Mouse (Mus musculus) lung, embryonic 15.5 days (tissue): ENCODE measurements around the gene Tarbp1. TPM values are rescaled to one million over a fixed set of nuclear protein-coding genes. Genes with fewer than 3 reads are reported as not detected.
A peak's percentile ranks its signal among the peaks of the same experiment; 100 is the strongest.
"Not testable (repeated sequence)": the region's sequence is repeated elsewhere in the genome, so short reads cannot be mapped to it uniquely, and the experiment has no call there.

ENCODE experiments used
- ATAC-seq: fragments of 200-750 bp; cut with Nextera tagmentation; 2 replicates; pipeline ENCODE4 v1.8.0; 2017; ENCODE audit warnings: moderate number of reproducible peaks, borderline replicate concordance; ENCODE audit not compliant: low FRiP score, low TSS enrichment; ENCODE audit errors: extremely low read depth
- H3K27ac ChIP-seq: fragments of 300-500 bp; sonication (generic); 2 replicates; pipeline ENCODE4 v1.5.1; 2015; ENCODE audit warnings: moderate library complexity, mild to moderate bottlenecking, inconsistent platforms
- H3K27me3 ChIP-seq: fragments of 300-500 bp; sonication (generic); 2 replicates; pipeline ENCODE4 v1.6.1; 2015; ENCODE audit warnings: inconsistent platforms
- H3K36me3 ChIP-seq: fragments of 300-500 bp; sonication (generic); 2 replicates; pipeline ENCODE4 v1.6.1; 2015; ENCODE audit warnings: inconsistent platforms
- H3K4me1 ChIP-seq: fragments of 300-500 bp; sonication (generic); 2 replicates; pipeline ENCODE4 v1.6.1; 2015; ENCODE audit warnings: inconsistent platforms
- H3K4me2 ChIP-seq: fragments of 300-500 bp; sonication (generic); 2 replicates; pipeline ENCODE4 v1.6.1; 2015; ENCODE audit warnings: inconsistent platforms, mild to moderate bottlenecking, moderate library complexity
- H3K4me3 ChIP-seq: fragments of 300-500 bp; sonication (generic); 2 replicates; pipeline ENCODE4 v1.5.1; 2015; ENCODE audit warnings: mild to moderate bottlenecking, inconsistent platforms
- H3K9ac ChIP-seq: fragments of 300-500 bp; sonication (generic); 2 replicates; pipeline ENCODE4 v1.6.1; 2015; ENCODE audit warnings: inconsistent platforms
- H3K9me3 ChIP-seq: fragments of 300-500 bp; sonication (generic); 2 replicates; pipeline ENCODE4 v1.6.1; 2016; ENCODE audit warnings: inconsistent platforms
- WGBS: fragments of 180-500 bp; shearing (Covaris S2); methylation state at CpG from one replicate; pipeline ENCODE4 v1.1.7; 2015; 5-methylcytosine and 5-hydroxymethylcytosine counted together
- polyA plus RNA-seq: library from polyadenylated mRNA; unstranded; fragments of >200 nt; fragmentation: Nextera tagmentation; extraction: Ambion mirVana; gene quantifications from 2 replicates; pipeline ENCODE4 v1.2.1, GENCODE M21; 2015

Gene Tarbp1
- polyA plus RNA-seq, 1 experiment from 2014 or later, result 3.0 TPM

- Histone ChIP-seq H3K27me3 (no peaks in the 10 kb centered on the region), H3K27ac (no peak overlapping the region), H3K4me3 (no peak overlapping the region), H3K9me3 (no peaks in the 10 kb centered on the region), H3K9ac (no peak overlapping the region), H3K4me2 (no peak overlapping the region), H3K4me1 (no peaks in the 10 kb centered on the region), H3K36me3 (peaks cover 39% of the 10 kb centered on the region; the same call in 1 of the 2 replicates)
- no peak for ATAC-seq
- WGBS, result 80% methylated on average over 7 of the region's 7 CpGs
Observed at GRCm38 (mm10) chr8:126433827-126434226, 41.0 kb downstream of the Tarbp1 start.

- H3K36me3 ChIP-seq, result peaks cover 62% of the 10 kb centered on the region
- H3K27ac ChIP-seq, result no peak overlapping the region
- WGBS, result 90% methylated on average over 5 of the region's 5 CpGs
- no peak overlapping the region for H3K9ac ChIP-seq
- no peak overlapping the region for H3K4me2 ChIP-seq
- H3K9me3 ChIP-seq, result no peaks in the 10 kb centered on the region
- H3K27me3 ChIP-seq, result no peaks in the 10 kb centered on the region
- no peaks in the 10 kb centered on the region for H3K4me1 ChIP-seq
- ATAC-seq, result no peak
- no peak overlapping the region for H3K4me3 ChIP-seq
Observed at GRCm38 (mm10) chr8:126429635-126430034, 45.2 kb downstream of the Tarbp1 start.

DNA sequence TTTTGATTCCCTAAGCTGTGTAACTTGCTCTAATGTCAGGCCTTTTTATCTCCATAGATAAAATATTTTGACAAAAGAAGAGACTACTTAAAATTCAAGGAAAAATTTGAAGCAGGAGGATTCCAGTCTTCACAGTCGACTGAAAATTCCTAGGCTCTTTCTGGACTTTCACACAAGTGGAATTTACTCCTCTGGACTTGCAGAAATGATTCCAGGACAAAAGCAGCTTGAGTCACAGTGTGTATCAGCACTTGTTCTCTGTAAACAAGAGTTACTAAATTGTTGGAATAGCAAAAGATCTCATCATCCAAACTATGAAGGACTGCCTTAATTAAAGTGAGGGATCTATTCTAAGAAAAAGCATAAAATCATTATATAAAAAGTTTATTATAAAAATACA lies 49.9 kb downstream of the Tarbp1 start:
- Histone ChIP-seq H3K9ac (no peak overlapping the region), H3K27me3 (no peaks in the 10 kb centered on the region), H3K4me1 (peaks cover 15% of the 10 kb centered on the region), H3K27ac (no peak overlapping the region), H3K9me3 (no peaks in the 10 kb centered on the region), H3K4me3 (no peak overlapping the region), H3K4me2 (no peak overlapping the region), H3K36me3 (peaks cover 42% of the 10 kb centered on the region)
- ATAC-seq, result no peak
- 79% methylated on average over 1 of the region's 1 CpGs for WGBS

DNA sequence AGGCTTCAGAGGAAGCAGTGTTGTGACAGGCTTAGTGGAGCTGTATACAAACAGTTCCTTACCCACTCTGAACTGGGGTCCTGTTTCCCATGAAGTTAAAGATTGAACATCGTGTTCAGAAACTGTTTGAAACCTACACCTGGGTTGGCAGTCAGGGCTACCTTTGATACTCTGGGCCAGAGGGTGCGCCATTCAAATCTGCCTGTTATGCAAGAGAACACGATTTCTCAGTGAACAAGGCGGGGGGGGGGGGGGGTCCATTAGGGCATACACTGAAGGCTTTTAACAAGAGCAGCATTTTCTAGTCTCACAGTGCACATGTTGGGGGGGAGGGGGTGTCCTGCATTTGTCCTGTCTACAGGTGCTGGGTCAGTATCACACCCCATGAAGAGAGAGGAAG lies 50.7 kb downstream of the Tarbp1 start:
- no peak overlapping the region for H3K4me2 ChIP-seq
- no peaks in the 10 kb centered on the region for H3K9me3 ChIP-seq
- H3K4me1 ChIP-seq, result peaks cover 15% of the 10 kb centered on the region
- H3K9ac ChIP-seq, result no peak overlapping the region
- peaks cover 36% of the 10 kb centered on the region for H3K36me3 ChIP-seq
- H3K27ac ChIP-seq, result no peak overlapping the region
- ATAC-seq, result no peak
- H3K4me3 ChIP-seq, result no peak overlapping the region
- H3K27me3 ChIP-seq, result no peaks in the 10 kb centered on the region
- WGBS, result 76% methylated on average over 4 of the region's 4 CpGs

DNA sequence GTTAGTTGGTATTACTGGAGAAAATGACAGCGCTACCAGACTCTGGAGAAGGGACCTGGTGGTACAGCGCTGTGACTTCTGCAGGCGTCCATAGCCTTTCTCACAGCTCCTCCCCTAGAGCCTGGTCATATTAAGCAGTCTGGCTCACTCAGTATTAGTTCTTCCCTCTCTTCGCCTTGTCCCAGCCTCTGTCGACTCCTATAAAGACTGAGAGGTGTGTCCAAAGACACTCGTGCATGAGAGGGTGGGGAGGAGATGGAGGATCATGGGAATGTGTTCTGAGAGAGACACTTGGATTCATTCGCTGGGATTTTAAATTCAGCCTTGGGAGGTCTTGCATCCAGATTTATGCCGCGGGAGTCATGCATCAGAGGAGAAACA lies 52.0 kb downstream of the Tarbp1 start:
- WGBS, result 7% methylated on average over 9 of the region's 9 CpGs
- H3K4me2 ChIP-seq, result peak overlapping the region; percentile 77

DNA sequence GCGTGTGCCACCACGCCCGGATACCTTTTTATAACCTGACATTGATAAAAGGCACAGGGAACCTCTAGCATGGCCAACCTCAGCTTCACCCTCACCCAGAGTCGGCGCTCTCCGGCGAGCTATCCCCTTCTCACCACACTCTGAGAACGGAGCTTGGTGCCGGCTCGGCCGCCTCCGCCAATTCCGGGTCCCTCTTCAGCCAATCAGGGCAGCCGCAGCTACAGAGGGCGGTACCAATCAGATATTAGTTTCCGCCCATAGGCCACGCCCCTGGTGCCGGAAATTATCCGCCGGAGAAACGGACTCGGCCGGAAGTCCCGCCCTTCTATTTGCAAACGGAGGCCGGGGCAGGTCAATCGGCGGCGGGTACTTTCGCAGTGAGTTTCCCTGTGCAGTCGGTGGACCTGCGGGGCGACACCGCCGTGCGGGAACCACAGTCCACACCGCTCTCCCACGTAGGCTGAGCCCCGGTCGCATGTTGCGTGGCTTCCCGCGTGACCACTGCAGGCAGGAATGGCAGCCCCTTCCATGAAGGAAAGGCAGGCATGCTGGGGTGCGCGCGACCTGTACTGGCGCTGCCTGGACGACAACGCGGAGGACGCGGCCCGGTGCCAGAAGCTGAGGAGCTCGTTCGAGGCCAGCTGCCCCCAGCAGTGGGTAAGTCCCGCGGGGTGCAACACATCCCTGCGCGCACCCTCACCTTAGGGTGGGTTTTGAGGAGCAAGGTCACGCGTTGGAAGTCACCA lies 52.5 kb downstream of the Tarbp1 start, which contains the start of gene Coa6:
Gene Coa6 (plus strand): TSS at position 342 of the 746 bp plus-strand sequence.
- Histone ChIP-seq H3K27ac (peak within 1 kb of the TSS; percentile 60), H3K36me3 (peaks cover 18% of the 10 kb centered on the region), H3K4me2 (peak within 1 kb of the TSS; percentile 77), H3K9ac (peak within 1 kb of the TSS; percentile 89), H3K9me3 (no peaks in the 10 kb centered on the region), H3K27me3 (no peaks in the 10 kb centered on the region), H3K4me3 (peak within 1 kb of the TSS; percentile 83), H3K4me1 (peaks cover 15% of the 10 kb centered on the region)
- peak; percentile 98 for ATAC-seq
- WGBS, result under 1% methylated on average over 61 of the region's 61 CpGs

More for the DNA sequence above, 52.0 kb downstream of the Tarbp1 start:
- Histone ChIP-seq H3K27ac (peak overlapping the region; percentile 60), H3K36me3 (peaks cover 23% of the 10 kb centered on the region), H3K9me3 (no peaks in the 10 kb centered on the region), H3K9ac (peak overlapping the region; percentile 89), H3K4me3 (peak overlapping the region; percentile 83), H3K27me3 (no peaks in the 10 kb centered on the region), H3K4me1 (peaks cover 15% of the 10 kb centered on the region)
- peak; percentile 50; the same call in 1 of the 2 replicates for ATAC-seq

DNA sequence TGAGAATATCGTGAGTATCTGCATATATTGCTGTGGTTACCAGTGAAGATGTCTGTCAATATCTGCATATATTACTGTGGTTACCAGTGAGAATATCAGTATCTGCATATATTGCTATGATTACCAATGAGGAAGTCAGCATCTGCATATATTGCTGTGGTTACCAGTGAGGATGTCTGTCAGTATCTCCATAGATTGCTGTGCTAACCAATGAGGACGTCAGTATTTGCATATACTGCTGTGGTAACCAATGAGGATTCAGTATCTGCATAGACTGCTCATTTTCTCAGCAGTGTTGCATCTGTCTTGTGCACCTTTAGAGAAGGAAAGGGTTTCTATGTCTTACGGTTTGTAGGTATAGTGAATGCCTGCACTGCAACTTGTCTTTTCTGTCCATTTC lies 54.0 kb downstream of the Tarbp1 start:
- Histone ChIP-seq H3K4me1 (peaks cover 15% of the 10 kb centered on the region), H3K4me2 (no peak overlapping the region), H3K9ac (no peak overlapping the region), H3K36me3 (peaks cover 2% of the 10 kb centered on the region), H3K27ac (no peak overlapping the region), H3K27me3 (no peaks in the 10 kb centered on the region), H3K4me3 (no peak overlapping the region), H3K9me3 (no peaks in the 10 kb centered on the region)
- no peak for ATAC-seq
- 71% methylated on average over 3 of the region's 3 CpGs for WGBS

GRCm38 (mm10) chr8:126405030-126405429 lies 69.8 kb downstream of the Tarbp1 start:
- H3K4me3 ChIP-seq, result no peak overlapping the region
- WGBS, result 64% methylated on average over 4 of the region's 4 CpGs
- H3K9ac ChIP-seq, result no peak overlapping the region
- no peak overlapping the region for H3K4me2 ChIP-seq
- no peaks in the 10 kb centered on the region for H3K9me3 ChIP-seq
- H3K27ac ChIP-seq, result no peak overlapping the region
- no peak for ATAC-seq
- no peaks in the 10 kb centered on the region for H3K4me1 ChIP-seq
- no peaks in the 10 kb centered on the region for H3K27me3 ChIP-seq
- no peaks in the 10 kb centered on the region for H3K36me3 ChIP-seq

DNA sequence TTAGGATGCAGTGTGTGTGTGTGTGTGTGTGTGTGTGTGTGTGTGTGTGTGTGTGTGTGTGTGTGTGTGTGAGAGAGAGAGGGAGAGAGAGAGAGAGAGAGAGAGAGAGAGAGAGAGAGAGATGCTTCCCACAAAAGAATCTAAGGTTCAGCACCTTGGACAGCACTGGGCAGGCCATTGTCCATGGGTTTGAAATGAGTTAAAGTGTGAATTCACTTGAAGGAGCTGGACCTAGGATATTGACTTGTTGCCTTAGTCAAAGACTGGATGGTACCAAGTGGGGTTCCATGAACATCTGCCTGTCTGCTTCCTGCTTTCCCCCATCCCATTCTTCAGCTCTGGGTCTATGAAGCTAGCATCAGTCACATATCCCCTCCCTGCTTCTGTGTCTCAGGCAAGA lies 70.3 kb downstream of the Tarbp1 start:
- H3K9ac ChIP-seq, H3K4me2 ChIP-seq, ATAC-seq, H3K27me3 ChIP-seq, H3K9me3 ChIP-seq, H3K27ac ChIP-seq, H3K36me3 ChIP-seq, H3K4me1 ChIP-seq, H3K4me3 ChIP-seq: not testable (repeated sequence)

DNA sequence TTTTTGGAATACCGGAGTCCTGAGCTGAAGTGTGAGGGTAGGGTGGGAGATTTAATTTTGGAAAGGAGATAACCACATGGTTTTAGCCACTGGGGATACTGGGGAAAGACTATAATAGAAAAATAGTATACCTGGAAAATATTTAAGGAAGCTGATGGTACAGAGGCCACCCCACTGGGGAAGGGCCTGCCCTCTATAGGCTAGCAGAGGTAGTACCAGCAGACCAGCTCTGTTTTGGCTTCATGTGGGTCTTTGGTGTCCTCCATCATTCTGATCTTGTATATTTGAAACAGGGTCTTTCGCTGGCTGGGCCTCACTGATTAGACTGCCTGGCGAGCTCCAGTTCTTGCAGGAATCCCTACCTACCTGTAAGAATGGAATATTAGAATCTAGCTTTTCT lies 76.5 kb downstream of the Tarbp1 start:
- no peaks in the 10 kb centered on the region for H3K9me3 ChIP-seq
- no peak for ATAC-seq
- no peaks in the 10 kb centered on the region for H3K4me1 ChIP-seq
- WGBS, result 67% methylated on average over 3 of the region's 3 CpGs
- H3K4me3 ChIP-seq, result no peak overlapping the region
- H3K9ac ChIP-seq, result no peak overlapping the region
- no peaks in the 10 kb centered on the region for H3K36me3 ChIP-seq
- H3K27ac ChIP-seq, result no peak overlapping the region
- no peaks in the 10 kb centered on the region for H3K27me3 ChIP-seq
- H3K4me2 ChIP-seq, result no peak overlapping the region

- Histone ChIP-seq H3K27me3 (no peaks in the 10 kb centered on the region), H3K27ac (no peak overlapping the region), H3K36me3 (no peaks in the 10 kb centered on the region), H3K9ac (no peak overlapping the region), H3K4me2 (no peak overlapping the region), H3K9me3 (no peaks in the 10 kb centered on the region), H3K4me3 (no peak overlapping the region), H3K4me1 (no peaks in the 10 kb centered on the region)
- ATAC-seq, result no peak
- WGBS, result 72% methylated on average over 5 of the region's 5 CpGs
Observed at GRCm38 (mm10) chr8:126395917-126396316, 78.9 kb downstream of the Tarbp1 start.

DNA sequence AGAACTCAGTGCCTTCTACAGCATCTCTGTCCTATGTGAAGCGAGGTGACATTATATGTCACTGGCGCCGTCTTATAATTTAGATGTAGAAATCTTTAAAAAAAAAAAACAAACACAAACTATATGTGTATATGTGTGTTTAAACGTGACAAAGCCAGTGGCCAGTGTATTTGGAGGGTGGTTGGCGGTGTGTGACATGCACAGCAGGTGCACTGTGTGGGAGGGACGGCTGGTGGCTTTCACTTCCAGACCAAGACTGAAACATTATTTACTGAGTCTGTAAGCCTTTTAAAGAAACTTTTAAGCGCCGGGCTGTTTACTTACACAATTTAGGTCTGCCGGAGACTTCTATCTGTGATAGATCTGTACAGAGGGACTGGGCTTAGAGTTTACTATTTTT lies 79.5 kb downstream of the Tarbp1 start:
- no peak overlapping the region for H3K9ac ChIP-seq
- WGBS, result 71% methylated on average over 9 of the region's 9 CpGs
- no peak for ATAC-seq

More for the DNA sequence above, 79.5 kb downstream of the Tarbp1 start:
- Histone ChIP-seq H3K27ac (no peak overlapping the region), H3K4me2 (no peak overlapping the region), H3K27me3 (no peaks in the 10 kb centered on the region), H3K4me1 (no peaks in the 10 kb centered on the region), H3K36me3 (no peaks in the 10 kb centered on the region), H3K4me3 (no peak overlapping the region), H3K9me3 (no peaks in the 10 kb centered on the region)
